ENCODE assay signal across 8 mouse cellular contexts in genomic region chr16:97921961-97922778, GRCm38 (mm10). TPM values are rescaled to one million over a fixed set of nuclear protein-coding genes. Genes with fewer than 3 reads are reported as not detected.
DNase-seq lines count a peak whose midpoint lies in the region; ATAC-seq and TF ChIP-seq lines count a peak whose summit lies in the region.

No protein-coding gene starts in this region.

- H3K27ac ChIP-seq in brown adipose tissue, adult 24 weeks (replicated peaks; ENCODE audit: low read depth, low read length), result peak overlapping the region; percentile 84
- H3K27ac ChIP-seq in heart, embryonic 13.5 days (replicated peaks), result peak overlapping the region; percentile 90
- peak overlapping the region; percentile 59; the same call in 1 of the 2 replicates for H3K27ac ChIP-seq in liver, embryonic 11.5 days (ENCODE audit: low read depth, low read length)

- H3K27me3 ChIP-seq in heart, embryonic 13.5 days (replicated peaks), result no peaks in the 10 kb centered on the region
- no peaks in the 10 kb centered on the region for H3K27me3 ChIP-seq in liver, embryonic 11.5 days (replicated peaks; ENCODE audit: control insufficient read depth, insufficient read depth, low read length)
- H3K27me3 ChIP-seq in myocyte (ENCODE audit: control insufficient read depth, insufficient read depth, insufficient read length), result no peaks in the 10 kb centered on the region

- H3K4me3 ChIP-seq in brown adipose tissue, adult 24 weeks (ENCODE audit: insufficient read depth, low read depth, low read length), result peak overlapping the region; percentile 95
- H3K4me3 ChIP-seq in heart, embryonic 13.5 days, result peak overlapping the region; percentile 86
- H3K4me3 ChIP-seq in liver, embryonic 11.5 days (ENCODE audit: low read depth, low read length), result peak overlapping the region; percentile 91
- H3K4me3 ChIP-seq in myocyte, result peak overlapping the region; percentile 43

- H3K36me3 ChIP-seq in heart, embryonic 13.5 days, result no peaks in the 10 kb centered on the region; the same call in 1 of the 2 replicates
- no peaks in the 10 kb centered on the region for H3K36me3 ChIP-seq in liver, embryonic 11.5 days (ENCODE audit: control insufficient read depth, insufficient read depth, low read length)
- H3K36me3 ChIP-seq in myocyte (ENCODE audit: control insufficient read depth, insufficient read depth), result no peaks in the 10 kb centered on the region

- H3K9ac ChIP-seq in heart, embryonic 13.5 days, result peak overlapping the region; percentile 88
- H3K9ac ChIP-seq in liver, embryonic 11.5 days (ENCODE audit: low read depth, low read length), result peak overlapping the region; percentile 90

- peak overlapping the region; percentile 30 for H3ac ChIP-seq in myocyte (ENCODE audit: control insufficient read depth, insufficient read length)

- peak; percentile 93 for DNase-seq in kidney, postnatal 10 days
- peak; percentile 87 for DNase-seq in liver, embryonic 11.5 days (ENCODE audit: low spot score)
- DNase-seq in spleen, postnatal 4 days (ENCODE audit: low spot score in 2 of 2), result peak; percentile 80 to 89

- under 1% methylated on average over 75 of the region's 75 CpGs for WGBS in heart, embryonic 13.5 days
- WGBS in liver, embryonic 11.5 days, result under 1% methylated on average over 75 of the region's 75 CpGs

- H3K4me2 ChIP-seq in heart, embryonic 13.5 days, result peak overlapping the region; percentile 85
- H3K4me2 ChIP-seq in liver, embryonic 11.5 days, result peak overlapping the region; percentile 97
- peak overlapping the region; percentile 95 for H3K4me2 ChIP-seq in myocyte (ENCODE audit: low read depth)

- no peaks in the 10 kb centered on the region for H3K9me3 ChIP-seq in heart, embryonic 13.5 days
- H3K9me3 ChIP-seq in liver, embryonic 11.5 days (ENCODE audit: control insufficient read depth, low read length), result no peaks in the 10 kb centered on the region

- ATAC-seq in CD4-positive, CD25-positive, alpha-beta regulatory T cell, adult 4 months, result peak; percentile 86
- ATAC-seq in erythroid progenitor cell, adult 5-6 weeks (replicated peaks; ENCODE audit: low FRiP score, poor library complexity, severe bottlenecking), result peak; percentile 95
- peak; percentile 81 for ATAC-seq in heart, embryonic 13.5 days (ENCODE audit: extremely low read depth, insufficient number of reproducible peaks, low FRiP score, low TSS enrichment)
- ATAC-seq in liver, embryonic 11.5 days (replicated peaks; ENCODE audit: low FRiP score), result peak; percentile 91

- H3K4me1 ChIP-seq in brown adipose tissue, adult 24 weeks (ENCODE audit: control insufficient read depth, insufficient read depth, insufficient read length, low read length), result peaks cover 19% of the 10 kb centered on the region; the same call in 1 of the 2 replicates
- H3K4me1 ChIP-seq in heart, embryonic 13.5 days, result peaks cover 34% of the 10 kb centered on the region
- H3K4me1 ChIP-seq in liver, embryonic 11.5 days (replicated peaks; ENCODE audit: control insufficient read depth, insufficient read depth, low read length), result peaks cover 9% of the 10 kb centered on the region; the same call in 1 of the 2 replicates

- H3K79me2 ChIP-seq in myocyte (ENCODE audit: control insufficient read depth, insufficient read depth), result no peaks in the 10 kb centered on the region

- peak; percentile 87 for TF ChIP-seq POLR2A in myocyte (IDR thresholded peaks at IDR 0.05; ENCODE audit: insufficient read length, low read depth)

TF ChIP-seq in myocyte, 11 proteins besides CTCF, POLR2A, EP300 and RAD21:
- peak in 2 of 3 experiments; percentile 17 to 35 for TF ChIP-seq MYOG (IDR thresholded peaks at IDR 0.05; ENCODE audit: control insufficient read depth in 1 of 3, insufficient read depth in 1 of 3, insufficient read length in 2 of 3, low read depth in 2 of 3)
- peak; percentile 30 for TF ChIP-seq SRF (IDR thresholded peaks at IDR 0.05; ENCODE audit: control insufficient read depth, insufficient read length, low read depth)
- peak; percentile 87 for TF ChIP-seq POLR2AphosphoS2 (IDR thresholded peaks at IDR 0.05; ENCODE audit: insufficient read length, low read depth)
- no peak for TF ChIP-seq TCF12 (IDR thresholded peaks at IDR 0.05; ENCODE audit: insufficient read depth, poor library complexity, severe bottlenecking)
- no peak for TF ChIP-seq E2F4 (IDR thresholded peaks at IDR 0.05; ENCODE audit: insufficient read depth)
TF ChIP-seq in myocyte: peak in this region for 3.

RNA-seq across cellular contexts. Expression of gene C2cd2, which starts 40.2 kb away (rescaled TPM):
- polyA plus RNA-seq in CD4-positive, CD25-positive, alpha-beta regulatory T cell, adult 4 months (2017; shearing (Covaris generic)), result 1 to 10 TPM; 6.9 to 7.8 TPM
- polyA plus RNA-seq in brown adipose tissue, adult 24 weeks (2012; ENCODE audit: insufficient read depth, insufficient read length, missing spikeins), result 10.8 and 22.2 TPM in 2 replicates
- total RNA-seq in erythroid progenitor cell, adult 5-6 weeks (2015; ENCODE audit: low replicate concordance), result 10.8 and 13.0 TPM in 2 replicates
- 19.0 and 26.6 TPM in 2 replicates for total RNA-seq in erythroid progenitor cell, adult 5-6 weeks (2017; ENCODE audit: low replicate concordance)
- polyA plus RNA-seq in heart, embryonic 13.5 days (2015; fragmentation: Nextera tagmentation; extraction: Ambion mirVana), result 13.2 and 13.3 TPM in 2 replicates
- 12.1 and 12.5 TPM in 2 replicates for polyA plus RNA-seq in liver, embryonic 11.5 days (2014; fragmentation: Nextera tagmentation; extraction: Ambion mirVana)
- 4.9 TPM for polyA plus RNA-seq in myocyte (2012; fragmentation: generic; extraction: Trizol)

RNA-seq across cellular contexts. Expression of gene Zbtb21, which starts 40.3 kb away (rescaled TPM):
- polyA plus RNA-seq in CD4-positive, CD25-positive, alpha-beta regulatory T cell, adult 4 months (2017; shearing (Covaris generic)), result 10 to 100 TPM in 1 of 2 experiments, 1 to 10 TPM in 1; 8.9 to 13.3 TPM
- polyA plus RNA-seq in brown adipose tissue, adult 24 weeks (2012; ENCODE audit: insufficient read depth, insufficient read length, missing spikeins), result 9.6 and 14.7 TPM in 2 replicates
- 1.7 and 5.0 TPM in 2 replicates for total RNA-seq in erythroid progenitor cell, adult 5-6 weeks (2015; ENCODE audit: low replicate concordance)
- total RNA-seq in erythroid progenitor cell, adult 5-6 weeks (2017; ENCODE audit: low replicate concordance), result 18.7 and 38.0 TPM in 2 replicates
- 7.7 and 8.1 TPM in 2 replicates for polyA plus RNA-seq in heart, embryonic 13.5 days (2015; fragmentation: Nextera tagmentation; extraction: Ambion mirVana)
- 10.0 and 10.1 TPM in 2 replicates for polyA plus RNA-seq in liver, embryonic 11.5 days (2014; fragmentation: Nextera tagmentation; extraction: Ambion mirVana)
- polyA plus RNA-seq in myocyte (2012; fragmentation: generic; extraction: Trizol), result 13.9 TPM

Comparison
In these comparisons a context has a peak if more than half of its experiments do, and no peak if none do; other contexts are left out.
1. Peak in every context shown above with its lines: DNase-seq, ATAC-seq, H3K4me3 ChIP-seq and H3K27ac ChIP-seq.
2. H3K4me3 ChIP-seq: peak in every context shown above with its lines; median percentile 95 in brown adipose tissue, adult 24 weeks; 91 in liver, embryonic 11.5 days; 86 in heart, embryonic 13.5 days; 43 in myocyte.